Mouse (Mus musculus) testis, postnatal 14 days (tissue): Measurements from ENCODE around the gene Me3.
"Not testable (repeated sequence)": the region's sequence is repeated elsewhere in the genome, so short reads cannot be mapped to it uniquely, and the experiment has no call there.

Experiments used
- DNase-seq: peaks from one replicate; pipeline ENCODE4 v3.0.0; 2021; ENCODE audit warnings: low spot score

The Me3 gene

DNA sequence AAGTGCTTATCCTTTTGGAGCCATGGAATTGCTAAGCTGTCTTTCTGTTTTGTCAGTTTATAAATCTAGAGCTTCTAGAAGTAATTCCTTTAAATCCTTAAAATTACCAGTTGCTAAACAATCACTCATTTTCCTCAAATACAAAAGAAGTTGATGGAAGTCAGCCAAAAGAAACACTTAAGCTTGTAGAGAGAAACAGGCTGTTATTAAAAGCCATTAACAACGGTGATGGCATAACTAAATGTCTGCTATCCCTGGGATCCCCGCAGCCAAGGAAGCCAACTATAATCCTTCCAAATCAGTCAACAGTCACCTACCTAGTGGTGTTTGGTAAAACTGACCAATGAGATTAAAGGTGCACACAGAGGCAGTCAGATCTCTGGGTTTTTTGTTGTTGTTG, 98.3 kb downstream of the Me3 start:
- no peak for DNase-seq

DNA sequence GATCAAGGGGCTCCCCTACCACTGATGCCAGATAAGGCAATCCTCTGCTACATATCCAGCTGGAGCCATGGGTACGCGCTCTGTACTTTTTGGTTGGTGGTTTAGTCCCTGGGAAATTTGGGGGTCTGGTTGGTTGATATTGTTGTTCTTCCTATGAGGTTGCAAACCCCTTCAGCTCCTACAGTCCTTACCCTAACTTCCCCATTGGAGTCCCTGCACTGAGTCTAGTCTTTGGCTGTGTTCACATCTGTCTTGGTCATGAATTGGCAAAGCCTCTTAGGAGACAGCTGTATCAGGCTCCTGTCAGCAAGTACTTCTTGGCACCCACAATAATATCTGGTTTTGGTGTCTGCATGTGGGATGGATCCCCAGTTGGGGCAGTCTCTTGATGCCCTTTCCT, 98.9 kb downstream of the Me3 start:
- DNase-seq = not testable (repeated sequence)

DNA sequence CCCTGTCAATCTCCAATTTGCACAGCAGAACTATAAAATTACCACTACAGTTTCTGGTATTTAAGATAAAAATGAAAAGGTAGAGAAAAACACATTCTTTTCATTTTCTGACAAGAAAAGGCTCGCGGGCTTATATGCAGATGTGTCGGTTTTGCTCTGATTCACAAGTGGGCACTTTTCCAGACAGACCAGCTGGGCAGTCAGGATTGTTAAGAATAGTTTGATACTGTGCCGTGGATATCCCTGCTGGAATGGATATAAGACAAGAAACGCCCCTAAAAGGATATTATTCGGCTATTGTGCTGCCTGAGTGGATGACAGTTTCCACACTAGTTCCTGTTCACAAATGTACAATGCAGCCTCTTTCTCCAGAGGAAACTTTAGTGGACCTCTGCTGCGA, 116.2 kb downstream of the Me3 start:
- no peak for DNase-seq

DNA sequence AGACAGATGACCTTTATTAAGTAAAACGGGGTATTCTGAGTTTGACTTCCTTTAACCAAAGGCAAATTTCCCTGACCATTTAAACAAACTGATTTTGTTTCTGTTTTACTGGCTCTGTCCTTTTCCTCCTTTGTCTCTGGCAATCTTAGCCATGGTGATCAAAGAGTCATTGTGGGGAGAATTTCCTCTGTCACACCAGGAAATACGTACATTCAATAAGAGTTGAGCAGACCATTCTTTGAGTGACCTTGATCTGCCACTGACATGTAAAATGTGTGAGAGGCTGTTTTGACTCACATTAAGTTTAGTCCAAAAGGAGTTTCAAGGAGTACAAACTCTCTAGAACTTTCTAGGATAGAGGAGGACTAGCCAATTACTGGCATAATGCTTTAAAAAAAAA, 117.0 kb downstream of the Me3 start:
- DNase-seq = no peak

DNA sequence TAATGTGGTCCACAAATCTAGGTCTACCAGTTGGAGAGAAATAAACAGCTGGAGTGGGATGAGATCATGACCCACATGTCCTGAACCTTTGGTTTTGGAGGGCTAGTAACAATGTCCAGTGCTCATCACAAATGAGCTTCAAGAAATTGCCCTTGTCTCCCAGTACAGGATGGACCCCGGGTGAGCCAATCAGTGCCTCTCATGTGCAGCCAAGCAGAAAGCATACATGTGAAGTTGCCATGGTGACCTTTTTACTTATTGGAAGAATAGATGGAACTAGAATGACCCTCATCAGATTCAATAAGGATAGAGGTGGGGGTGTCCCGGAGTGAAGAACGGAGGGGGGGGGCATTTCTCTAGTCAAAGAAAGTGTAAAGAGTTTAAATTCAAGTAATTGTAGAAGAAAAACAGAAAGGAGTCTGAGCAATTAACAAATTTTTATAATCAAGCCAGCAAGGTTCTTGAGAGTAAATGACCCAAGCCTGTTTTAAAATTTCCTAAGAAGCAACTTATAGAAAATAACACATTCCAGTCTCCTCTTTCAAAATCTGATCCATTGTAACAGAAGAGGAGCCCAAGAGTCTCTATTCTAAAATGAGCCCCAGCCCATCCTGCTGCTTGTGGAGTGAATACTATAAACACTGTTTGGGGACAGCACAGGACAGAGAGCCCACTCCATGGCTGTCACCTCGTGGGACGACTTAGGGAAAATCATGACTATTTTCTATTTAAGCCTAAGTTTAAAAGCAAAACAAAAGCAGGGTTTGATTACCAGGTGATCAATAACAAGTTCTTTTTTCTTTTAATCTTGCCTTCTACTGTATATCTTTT, 134.7 kb downstream of the Me3 start:
- no peak for DNase-seq

DNA sequence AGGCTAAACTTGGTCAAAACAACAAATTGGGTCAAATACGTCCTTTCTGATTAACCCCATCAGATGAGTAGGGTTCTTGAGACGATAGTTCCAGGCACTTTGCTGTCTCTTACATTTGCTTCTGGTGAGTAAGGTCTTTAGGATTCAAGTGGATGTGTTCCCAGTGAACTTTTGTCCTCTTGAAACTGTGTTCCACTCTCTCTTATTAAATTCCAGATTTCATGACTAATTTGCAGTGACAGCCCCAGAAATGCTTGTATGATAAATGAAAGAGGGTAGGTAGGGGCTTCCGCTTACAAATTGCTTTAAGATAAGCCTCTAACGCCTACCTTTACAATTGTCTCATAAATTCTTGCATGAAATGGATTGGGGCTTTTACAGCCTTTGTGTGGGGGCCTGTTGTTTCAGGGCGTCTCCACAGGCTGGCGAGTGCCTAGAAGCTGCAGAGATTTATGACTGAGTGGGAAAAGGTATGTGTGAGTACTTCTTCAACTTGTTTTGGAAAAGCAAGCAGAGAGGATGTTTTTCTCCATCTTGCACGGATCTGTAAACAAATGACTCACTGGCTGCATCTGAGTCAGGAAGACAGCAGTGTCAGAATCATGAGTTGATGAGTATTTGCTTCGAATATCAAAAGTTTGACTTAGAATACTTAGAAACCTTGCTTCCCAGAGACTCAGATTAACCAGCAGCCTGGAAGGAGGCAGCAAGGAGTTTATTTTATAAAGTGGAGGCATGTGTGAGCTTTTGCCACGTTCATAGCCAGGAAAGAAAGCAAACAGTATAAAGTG, 137.1 kb downstream of the Me3 start:
- no peak for DNase-seq

DNA sequence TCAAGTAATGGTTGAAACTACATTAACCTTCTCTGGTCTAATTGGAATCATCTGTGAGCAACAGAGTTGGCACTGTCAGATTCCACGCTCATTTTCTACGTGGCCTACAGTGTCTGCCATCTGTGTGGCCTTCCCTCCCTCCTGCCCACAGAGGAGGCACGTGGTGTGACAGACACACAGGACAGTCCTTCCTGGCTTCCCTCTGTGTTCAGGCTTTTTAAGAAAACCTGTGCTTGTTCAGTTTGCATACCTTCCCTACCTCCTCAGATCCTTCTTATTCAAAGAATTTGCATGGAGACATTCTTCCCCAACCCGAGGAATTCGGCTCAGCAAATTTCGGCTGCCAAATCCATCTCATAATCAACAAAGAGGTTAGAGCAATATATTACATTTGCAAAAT, 137.8 kb downstream of the Me3 start:
- DNase-seq = no peak

DNA sequence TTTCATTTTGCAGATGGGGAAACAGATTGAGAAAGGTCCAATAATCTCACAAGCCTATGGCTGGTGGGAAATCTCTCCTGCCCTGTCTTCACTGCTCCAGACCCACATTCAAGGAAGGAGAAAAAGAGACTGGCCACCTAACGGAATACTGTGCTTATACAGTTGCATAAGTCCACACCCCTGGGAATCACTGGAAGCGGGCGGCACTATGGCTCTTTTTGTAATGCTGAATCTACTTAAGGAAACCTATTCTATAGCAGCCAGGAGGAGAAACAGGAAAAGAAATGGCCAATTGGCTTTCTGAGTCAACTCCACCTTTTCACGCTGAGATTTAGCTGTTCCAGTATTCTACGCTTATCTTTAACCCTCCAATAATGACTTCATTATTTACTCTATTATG, 140.7 kb downstream of the Me3 start:
- DNase-seq = peak; percentile 1

DNA sequence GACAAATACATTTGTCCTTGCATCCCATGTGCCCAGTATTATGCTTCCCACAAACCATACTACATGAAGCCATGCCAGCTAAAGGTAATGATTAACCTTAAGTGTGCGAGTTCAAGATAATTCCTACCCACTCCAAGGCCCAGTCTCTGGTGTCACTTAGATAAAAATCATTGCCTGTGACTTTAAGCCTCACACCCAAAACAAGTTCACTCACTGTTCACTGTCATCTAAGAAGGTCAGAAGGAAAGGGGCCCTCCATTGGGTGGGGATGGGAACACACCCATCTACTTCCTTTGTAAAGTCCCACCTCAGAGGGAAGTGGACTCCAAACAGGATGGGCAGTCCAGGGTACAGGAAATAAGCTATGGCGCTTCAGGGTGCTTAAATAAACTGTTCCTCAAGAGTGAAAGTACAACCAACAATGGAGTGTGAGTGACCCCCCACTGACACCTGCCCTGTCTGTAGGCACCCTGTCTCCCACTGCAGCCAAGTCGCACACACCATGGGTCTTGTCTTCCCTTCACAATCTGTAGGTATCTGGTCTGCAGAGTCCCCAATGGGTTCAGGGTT, 141.2 kb downstream of the Me3 start:
- DNase-seq = peak; percentile 2

DNA sequence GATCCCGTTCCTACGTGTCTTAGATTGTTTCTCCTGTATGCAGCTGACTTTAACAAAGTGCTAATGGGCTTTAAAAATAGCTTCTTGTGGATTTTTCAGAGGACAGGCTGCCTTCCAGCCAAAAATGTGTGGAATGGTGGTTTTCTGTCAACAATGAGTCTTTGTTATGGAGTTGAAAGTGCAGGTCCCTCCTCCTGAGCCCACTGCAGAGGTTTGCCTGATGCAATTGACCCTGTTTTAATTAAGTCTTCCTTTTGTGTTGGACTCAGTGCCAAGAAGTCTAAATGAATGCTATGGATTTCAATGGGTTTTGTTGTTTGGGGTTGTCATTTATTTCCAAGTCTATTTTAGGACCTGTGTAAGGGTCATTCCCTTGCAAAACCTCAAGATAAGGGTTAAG, 141.7 kb downstream of the Me3 start:
- DNase-seq = no peak

DNA sequence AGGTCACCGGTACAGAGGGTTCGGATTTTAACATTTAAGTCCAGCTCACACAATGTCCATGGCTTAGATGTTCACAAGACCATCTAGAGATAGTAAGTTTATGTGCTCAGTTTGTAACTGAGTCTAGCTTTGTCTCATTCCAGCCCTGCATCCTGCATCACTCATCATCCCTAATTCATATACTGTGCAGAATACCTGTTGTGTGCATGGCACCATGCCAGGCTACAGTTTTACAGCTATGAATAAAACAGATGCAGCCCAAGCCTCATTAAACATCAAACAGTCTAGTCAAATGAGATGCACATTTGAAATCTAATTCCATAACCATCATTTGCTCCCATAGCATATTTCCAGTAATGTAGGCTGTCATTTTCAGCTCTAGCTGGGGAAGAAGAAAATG, 143.7 kb downstream of the Me3 start:
- DNase-seq = no peak

DNA sequence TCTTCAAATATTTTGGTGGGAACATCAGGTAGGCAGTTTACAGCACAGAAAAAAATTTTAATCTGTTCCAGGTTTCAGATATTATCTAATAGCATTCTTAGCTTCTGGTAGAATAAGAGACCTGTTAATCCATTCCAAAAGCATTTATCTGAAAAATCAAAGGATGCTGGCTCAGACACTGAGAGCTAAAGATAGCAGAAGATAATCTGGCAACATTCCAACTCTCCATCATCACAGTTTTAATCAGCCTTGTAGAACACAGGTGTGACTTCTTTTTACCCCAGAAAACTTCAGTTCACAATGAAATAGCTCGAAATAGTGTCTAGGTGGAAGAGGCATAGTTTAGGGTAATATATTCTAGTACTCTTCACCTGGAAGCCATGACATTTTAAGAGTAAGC, 149.2 kb downstream of the Me3 start:
- no peak for DNase-seq

DNA sequence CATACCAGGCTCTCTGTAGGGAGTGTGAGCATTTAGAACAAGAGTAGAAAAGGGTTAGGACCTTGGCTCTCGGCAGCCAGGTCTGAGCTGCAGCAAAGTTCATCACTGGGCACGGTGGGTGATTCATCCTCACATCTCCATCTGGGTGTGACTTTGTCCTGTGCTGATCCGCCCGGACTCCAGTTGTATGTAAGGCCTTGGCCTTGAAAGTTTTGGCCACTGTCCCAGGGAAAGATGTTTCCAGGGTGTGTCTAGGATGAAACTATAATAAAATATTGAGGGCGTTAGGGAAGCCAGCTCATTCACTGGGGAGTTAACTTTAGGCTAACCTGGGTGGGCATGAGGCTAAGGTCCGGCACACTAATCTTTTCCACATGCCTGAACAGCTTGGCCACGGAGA, 155.5 kb downstream of the Me3 start:
- DNase-seq = peak; percentile 32

DNA sequence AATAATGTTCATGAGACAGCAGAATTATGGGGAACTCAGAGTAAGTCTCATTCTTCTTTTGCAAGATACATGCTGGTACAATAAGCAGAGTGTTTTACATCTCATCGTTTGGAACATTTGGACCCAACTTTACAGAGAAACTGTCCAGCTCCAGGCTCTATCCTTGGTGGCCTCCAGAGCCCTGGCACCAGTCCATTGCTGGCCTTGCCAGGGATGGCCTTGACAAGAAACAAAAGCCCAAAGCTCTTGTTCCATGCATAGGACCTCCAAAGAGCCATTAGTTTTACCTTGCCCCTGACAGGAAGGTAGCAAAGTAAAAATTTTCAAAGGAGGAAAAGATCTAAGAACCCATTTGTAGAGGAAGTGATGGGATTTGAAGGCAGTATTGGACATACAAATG, 160.4 kb downstream of the Me3 start:
- DNase-seq = peak; percentile 14

DNA sequence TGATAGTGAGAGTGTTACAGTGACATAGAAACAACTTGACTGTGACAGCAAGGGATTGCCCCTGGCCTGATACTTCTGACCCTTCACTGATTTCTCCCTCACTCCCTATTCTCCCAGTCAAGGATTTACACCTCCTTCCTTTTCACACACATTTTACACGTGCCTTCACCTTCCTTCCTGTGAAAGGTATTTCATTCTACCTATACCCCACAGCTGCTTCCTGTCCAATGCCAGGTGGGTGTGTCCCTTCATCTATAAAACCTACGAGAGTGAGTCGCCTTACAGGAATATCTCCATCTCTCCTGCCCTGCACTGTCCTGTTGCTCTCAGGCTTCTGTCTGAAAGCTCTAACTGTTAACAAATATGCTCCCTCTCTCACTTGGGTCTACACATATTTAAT, 163.2 kb downstream of the Me3 start:
- no peak for DNase-seq

DNA sequence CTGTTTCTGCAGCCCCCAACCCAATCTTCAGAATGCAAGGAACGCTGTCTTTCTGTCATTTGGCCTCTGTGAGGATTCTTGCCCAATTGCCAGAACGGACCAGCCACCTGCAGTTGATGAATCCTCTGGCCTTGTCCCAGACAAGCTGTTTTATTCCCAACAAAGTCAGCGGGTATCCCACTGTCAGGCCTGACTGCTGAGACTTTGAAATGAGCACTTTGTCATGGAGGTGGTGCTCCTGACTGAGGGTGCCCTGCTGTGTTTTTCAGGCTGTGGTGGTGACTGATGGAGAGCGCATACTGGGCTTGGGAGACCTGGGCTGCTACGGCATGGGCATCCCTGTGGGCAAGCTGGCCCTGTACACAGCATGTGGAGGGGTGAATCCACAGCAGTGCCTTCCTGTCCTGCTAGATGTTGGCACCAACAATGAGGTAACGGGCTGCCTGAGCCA, 164.2 kb downstream of the Me3 start:
- no peak for DNase-seq

DNA sequence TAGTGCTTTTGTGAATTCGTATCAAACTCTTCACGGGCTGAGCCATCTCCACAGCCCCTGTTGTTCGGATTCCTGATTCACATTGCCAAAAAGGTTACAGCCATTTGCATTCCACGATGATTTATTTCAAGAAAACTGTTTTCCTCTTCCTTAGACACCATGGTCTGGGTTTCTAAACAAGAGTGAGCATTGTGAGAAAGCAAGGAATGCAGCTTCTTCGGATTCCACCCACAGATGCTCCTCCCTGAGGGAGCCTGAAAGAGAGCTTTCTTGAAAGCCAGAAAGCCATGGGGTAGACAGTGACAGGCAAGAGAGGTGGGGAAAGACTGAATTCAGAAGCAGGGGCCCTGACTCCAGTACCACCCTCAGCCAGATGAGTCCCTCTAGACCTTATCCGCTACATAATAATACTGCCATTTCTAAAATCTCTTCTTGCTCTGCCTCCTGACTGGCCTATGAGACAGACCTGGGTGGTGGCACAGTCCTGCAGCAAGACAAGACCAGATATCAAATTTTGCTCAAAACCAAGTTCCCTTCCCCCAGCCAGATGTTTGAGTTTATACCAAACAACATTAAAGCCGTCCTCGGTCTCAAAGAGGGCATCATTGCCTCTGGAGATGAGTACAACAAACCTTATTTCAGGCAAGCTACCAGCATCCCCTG, 166.3 kb downstream of the Me3 start:
- no peak for DNase-seq

DNA sequence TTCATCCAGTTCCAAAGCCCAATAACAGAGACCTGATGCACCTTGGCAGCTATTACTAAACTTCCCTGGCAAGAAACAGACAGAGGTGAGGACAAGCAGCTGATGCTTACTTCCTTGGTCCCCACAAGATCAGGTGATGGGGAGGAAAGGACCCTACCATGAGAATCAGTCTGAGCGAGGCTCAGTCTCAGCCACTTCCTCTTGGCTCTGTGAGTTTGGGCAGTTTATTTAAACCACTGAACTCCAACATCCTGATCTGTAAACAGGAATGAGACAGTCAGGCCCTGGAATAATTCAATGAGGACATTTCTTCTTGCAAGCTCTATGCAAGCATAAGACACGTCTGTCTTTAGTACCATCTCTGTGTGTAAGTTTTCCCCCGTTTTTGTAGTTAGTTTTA, 170.3 kb downstream of the Me3 start:
- no peak for DNase-seq

DNA sequence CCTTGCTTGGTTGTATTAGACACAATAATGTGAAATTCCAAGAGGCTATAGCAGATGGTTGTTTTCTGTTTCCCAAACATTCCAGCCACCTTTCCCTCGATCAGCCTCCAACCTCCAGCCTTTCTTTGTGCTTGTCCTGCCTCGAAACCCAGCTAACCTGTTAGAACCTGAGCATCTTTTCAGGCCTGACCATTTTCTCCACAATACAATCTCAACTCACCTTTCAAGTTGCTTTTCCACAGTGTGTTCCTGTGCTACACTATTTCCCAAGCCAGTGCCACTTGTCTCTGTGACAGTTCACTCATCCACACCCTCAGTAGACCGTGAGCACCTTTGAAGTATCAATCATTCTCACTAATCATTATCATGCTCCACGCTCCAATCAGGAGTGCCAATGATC, 171.8 kb downstream of the Me3 start:
- DNase-seq = no peak

DNA sequence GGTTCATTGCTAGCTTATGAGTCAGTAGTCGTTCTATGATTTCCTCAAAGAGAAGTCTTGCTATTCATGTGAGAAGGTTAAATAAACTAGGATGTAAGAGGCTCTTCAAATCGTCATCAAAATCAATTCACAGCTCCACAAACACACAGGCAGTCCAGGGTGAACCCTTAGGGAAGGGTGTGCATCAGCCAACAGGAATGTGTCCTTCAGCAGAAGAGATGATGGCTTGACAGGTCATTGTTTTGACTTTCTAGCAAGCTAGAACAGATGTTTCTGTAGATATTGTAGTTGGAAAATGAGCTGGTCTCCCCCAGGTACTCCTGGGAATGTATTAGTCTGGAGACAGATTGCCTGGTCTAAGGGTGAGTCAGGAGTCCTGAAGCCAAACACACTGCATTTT, 177.2 kb downstream of the Me3 start:
- DNase-seq = no peak

DNA sequence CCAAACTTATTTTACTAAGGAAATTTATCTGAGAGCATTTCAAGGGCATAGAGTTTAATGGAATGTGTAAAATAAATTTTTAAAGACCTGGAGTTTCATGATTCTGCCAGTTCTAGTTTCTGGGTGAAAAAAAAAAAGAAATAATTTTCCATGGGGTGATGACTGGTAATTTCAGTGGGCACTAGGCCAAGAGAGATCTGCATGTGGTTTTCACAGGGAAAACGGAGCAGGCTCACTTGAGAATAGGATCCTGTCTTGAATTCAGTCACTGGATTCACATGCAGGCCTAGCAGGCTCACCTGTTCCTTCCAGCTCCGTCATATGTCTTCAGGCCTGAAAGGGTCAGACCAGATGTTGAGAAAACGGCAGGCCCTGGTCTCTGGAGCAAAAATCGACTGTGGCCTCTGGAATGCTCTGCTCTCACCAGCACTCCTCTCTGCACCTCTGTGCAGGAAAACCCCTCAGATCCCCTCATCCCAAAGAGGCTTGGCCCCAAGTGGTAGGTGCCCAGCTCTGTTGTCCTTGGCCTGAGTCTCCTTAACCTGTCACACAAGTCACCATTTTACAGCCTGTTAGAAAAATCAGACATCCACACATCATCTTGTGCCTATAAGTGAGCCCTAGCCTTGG, 196.4 kb downstream of the Me3 start:
- no peak for DNase-seq

DNA sequence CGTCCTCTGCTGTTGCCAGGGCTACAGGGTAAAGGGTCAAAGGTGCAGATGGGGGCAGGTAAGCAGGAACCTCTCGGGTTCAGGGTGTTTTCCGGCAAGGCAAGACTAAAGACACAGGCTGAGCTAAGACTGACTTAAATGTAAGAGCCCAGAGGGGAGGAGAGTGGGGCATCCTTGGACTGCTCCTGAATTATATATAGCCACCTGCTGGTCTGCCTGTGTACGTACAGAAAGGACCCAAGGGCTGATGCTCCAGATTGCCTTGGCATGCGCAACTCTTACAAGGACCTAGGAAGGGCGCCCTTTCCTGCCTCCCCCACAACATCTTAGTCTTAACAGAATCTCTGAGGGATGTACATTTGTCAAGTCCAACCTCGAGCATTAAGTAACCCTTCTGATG, 197.0 kb downstream of the Me3 start:
- no peak for DNase-seq
